Mouse (Mus musculus): ENCODE measurements around the gene Hdhd5.

Hdhd5 gene

DNA sequence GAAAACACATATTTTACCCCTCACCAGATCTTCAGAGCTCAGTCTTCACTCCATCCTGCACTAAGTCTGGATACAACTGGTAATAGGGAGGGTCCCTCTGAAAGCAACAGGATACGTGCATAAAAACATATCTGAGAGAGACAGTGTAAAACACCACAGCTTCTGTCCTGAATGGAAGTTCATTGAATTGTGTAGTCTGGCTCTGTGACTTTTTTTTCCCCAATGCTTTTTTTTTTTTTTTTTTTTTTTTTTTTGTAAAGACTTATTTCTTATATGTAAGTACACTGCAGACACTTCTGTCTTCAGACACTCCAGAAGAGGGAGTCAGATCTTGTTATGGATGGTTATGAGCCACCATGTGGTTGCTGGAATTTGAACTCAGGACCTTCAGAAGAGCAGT, 1.5 kb upstream of the Hdhd5 start:
- no peak for DNase-seq (ENCODE audit: low read depth, low spot score)

DNA sequence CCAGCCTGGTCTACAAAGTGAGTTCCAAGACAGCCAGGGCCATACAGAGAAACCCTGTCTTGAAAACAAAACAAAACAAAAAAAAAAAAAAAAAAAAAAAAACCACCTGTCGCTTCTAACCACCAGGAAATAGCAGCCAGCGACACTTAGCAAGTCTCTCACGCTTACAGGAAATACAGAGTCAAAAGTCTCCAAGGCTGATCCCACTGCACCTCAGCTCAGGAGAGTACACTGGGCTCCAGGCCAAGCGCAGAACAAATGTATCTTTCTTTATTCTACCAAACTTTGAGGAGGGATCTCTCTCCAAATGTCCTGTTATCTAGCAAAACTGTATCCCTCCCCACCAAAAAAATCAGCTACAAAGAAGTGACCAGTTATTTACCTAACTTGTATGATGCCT, 2.0 kb downstream of the Hdhd5 start:
- DNase-seq (ENCODE audit: low read depth, low spot score) = no peak

DNA sequence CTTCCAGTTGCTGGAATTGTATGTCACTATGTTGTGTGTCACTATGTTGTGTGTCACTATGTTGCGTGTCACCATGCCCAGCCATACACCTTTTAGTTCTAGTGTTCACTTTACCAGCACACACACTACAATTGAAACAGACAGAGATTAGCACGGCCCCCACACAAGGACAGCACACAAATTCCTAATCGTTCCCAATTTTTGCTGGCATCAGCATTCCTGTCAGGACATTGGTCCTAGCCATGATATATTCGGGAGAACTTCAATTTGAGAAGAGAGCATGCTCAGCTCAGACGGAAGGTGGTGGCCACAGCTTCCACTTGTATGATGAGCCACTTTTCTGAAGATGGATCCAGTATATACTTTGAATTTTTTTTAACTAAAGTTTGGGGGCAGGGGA, 6.3 kb downstream of the Hdhd5 start:
- DNase-seq (ENCODE audit: low read depth, low spot score) = no peak

DNA sequence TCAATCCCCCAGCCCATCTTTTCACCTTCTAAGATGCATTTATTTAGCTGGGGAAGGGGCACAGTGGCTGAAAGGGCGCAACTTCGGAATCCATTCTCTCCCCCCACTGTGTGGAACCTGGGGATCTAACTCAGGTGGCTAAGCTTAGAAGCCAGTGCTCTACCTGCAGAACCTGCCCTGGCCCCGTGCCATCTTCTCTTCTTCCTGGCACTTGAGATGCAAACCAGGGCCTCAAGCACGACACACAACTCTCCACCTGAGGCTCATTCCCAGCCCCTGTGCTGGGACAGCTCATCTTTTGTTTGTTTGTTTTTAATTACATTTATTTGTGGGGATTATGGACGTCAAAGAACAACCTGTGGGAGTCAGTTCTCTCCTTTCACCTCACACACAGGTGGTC, 11.5 kb downstream of the Hdhd5 start:
- DNase-seq (ENCODE audit: low read depth, low spot score) = no peak

DNA sequence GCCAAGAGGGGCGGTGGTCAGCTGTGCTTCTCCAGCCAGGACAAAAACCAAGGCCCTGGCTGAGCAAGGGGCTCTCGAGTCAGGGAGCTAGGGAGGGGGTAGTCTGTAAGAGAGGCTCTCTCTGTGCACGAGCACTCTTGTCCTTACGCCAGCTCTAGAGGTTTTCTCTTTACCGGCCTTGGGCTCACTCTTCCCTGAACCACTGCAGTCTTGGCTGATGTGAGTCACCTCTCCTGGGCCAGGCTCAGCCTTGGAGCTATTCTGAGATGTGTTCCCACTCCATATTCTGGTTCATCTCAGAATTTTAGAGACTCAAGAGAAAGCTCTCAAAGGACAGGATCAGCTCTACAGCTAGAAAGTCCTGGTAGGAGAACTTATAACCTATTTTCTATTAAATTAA, 13.8 kb downstream of the Hdhd5 start:
- DNase-seq (ENCODE audit: low read depth, low spot score) = peak; percentile 77

DNA sequence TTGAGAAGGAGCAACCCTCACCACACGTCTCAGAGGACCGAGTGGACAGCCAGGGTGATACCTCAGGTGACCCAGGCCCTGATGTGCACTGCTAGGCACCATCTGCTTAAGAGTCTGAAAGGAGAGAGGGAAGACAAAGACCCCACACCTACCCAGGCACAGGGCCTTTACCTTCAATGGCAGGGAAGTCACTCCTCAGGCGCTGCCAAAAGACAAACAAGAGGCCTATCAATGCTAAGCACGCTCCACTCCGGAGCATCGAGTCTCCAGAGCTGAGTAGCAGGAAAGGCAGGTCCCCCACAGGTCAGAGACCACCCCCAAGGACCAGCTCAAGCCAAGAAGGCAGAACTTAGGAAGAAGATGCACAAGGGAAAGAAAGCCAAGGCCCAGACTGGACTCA, 14.2 kb downstream of the Hdhd5 start:
- DNase-seq (ENCODE audit: low read depth, low spot score) = no peak

DNA sequence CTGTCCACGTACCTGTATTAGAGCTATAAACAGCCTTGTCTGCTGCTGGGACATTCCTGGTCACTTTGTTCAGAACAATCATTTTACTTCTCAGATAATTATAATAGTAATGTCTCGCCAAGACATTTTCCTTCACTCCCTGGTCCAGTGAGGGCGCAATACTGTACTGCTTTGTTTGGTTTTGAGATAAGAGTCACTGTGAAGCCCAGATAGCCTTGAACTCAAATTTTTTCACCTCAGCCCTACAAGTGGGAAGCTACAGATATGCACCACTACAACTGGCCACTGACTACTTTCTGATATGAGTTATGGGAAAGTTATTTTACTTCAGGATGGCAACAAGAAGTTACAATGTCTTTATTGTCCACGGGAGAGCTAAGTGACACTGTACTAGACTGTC, 14.7 kb downstream of the Hdhd5 start:
- no peak for DNase-seq (ENCODE audit: low read depth, low spot score)

DNA sequence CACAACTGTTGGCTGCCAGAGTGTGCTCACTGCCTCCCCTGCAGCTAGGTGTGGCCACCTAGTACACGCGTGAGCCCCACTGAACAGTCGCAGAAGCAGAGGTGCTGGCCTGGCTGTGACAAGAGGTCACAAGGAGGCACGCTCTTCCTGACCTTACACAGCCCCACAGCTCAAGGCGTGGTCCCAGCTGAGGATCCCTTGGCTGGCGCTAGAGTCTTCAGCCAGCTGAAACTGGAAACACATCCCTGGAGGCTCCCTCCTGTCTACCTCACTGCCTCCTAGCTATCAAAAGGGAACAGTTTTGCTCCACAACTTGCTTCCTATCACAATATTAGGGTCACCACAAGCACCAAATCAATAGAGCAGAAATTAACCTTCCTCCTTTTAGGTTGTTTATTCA, 19.9 kb downstream of the Hdhd5 start:
- no peak for DNase-seq (ENCODE audit: low read depth, low spot score)

DNA sequence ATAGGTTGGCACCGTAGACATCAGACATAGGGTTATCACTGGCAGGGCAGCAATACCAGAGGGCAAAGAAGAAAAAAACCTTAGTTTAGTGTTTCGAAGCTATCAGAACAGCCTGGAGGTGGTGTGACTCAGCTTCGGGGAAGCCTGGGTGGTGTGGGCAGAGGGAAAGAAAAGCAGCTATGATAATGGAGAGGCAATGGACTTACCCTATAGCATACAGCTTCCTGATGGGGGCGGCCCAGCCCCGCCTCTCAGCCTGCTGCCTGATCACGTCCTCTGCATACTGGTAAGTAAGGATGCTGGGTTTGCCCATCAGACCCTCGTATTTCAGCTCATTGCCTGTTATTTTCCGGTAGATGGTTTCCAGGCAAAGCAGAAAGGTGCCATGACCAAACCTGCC, 20.7 kb downstream of the Hdhd5 start:
- DNase-seq (ENCODE audit: low read depth, low spot score) = peak; percentile 86

DNA sequence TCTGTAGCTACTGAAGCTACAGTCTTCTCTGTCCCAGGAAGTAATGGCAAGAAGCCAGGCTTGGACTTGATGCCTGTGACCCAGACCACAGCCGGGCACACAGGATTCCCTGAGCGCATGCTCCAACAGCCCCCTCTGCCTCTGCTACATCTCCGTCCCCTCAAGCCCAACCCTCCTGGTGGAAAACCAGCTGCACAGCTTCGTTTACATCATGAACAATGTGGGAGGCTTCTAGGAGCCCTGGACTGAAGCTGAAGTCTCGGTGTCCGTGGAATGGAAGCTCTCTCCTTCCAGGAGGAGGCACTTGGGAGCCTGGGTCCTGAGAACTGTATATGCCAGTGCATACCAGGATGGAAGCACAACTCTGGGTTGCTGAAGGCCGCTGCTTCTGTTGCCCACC, 21.1 kb downstream of the Hdhd5 start:
- DNase-seq (ENCODE audit: low read depth, low spot score) = peak; percentile 61

DNA sequence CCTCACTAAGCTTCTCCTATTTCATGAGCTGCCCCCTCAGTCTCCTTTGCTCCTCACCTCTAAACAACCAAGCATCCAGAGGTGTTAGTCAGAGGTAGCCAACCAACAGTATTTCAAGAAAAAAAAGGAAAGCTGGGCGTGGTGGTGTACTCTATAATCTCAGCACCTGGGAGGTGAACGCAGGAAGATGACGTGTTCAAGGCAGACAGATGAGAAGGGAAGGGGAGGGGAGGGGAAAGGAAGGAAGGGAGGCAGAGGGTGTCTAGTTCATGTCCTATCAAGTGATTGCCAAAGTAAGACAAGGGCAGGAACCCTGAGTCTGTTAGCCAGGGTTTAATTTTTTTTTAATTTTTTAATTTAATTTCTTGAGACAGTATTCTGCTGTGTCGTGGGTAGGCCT, 22.5 kb downstream of the Hdhd5 start:
- DNase-seq (ENCODE audit: low read depth, low spot score) = no peak

DNA sequence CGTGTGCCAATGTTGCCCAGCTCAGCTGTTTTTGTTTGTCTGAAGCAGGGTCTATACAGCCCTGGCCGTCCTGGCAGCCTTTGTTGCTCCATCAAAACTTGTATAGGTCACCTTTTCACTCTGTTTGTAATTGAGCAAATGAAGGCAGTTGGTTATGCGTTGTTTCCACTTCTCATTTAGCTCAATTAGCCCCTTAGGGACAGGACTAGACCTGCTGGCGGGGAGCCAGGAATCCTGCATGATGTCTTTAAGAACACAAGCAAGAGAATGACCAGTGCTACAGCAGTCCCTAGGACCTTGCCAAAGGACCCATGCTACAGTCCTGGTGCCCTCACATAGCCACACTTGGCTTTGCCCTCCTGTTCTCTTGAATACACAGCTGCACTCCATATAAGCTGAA, 25.6 kb downstream of the Hdhd5 start:
- no peak for DNase-seq (ENCODE audit: low read depth, low spot score)

DNA sequence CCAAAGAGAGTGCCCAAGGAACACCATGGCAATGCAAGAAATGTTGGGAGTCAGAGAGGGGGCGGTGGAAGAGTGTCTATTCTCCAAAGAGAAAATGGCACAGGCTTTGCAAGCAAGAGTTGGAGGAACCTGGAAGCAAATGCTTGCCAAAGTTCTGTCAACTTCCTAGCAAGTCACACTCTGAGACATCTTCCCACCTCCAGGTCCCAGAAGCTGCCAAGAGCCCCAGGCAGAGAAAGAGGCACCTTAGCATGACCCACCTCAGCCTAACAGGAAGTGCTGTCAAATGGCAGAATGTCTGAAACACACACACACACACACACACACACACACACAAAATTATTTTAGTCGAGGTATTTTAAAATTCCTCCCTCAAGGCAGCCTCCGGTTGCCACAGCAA, 27.1 kb downstream of the Hdhd5 start:
- DNase-seq (ENCODE audit: low read depth, low spot score) = peak; percentile 92

DNA sequence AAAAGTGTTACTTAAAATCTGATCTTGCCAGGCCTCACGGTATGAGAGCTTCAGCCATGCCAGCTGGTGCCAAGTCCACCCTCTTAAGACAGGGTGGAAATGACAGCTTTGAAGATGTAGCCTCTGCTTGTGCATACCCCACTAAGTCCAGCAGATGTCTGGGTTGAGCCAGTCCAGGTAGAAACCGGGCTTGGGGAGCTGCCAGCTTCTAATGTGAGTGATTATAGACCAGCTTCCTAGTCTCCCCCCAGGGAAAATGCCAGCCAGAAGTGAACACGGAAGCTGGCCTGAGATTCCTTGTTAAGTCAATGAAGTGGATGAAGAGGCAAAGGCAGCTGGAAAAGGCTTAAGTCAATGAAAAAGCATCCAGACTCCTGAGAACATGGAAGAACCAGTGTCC, 34.6 kb downstream of the Hdhd5 start:
- no peak for DNase-seq (ENCODE audit: low read depth, low spot score)

DNA sequence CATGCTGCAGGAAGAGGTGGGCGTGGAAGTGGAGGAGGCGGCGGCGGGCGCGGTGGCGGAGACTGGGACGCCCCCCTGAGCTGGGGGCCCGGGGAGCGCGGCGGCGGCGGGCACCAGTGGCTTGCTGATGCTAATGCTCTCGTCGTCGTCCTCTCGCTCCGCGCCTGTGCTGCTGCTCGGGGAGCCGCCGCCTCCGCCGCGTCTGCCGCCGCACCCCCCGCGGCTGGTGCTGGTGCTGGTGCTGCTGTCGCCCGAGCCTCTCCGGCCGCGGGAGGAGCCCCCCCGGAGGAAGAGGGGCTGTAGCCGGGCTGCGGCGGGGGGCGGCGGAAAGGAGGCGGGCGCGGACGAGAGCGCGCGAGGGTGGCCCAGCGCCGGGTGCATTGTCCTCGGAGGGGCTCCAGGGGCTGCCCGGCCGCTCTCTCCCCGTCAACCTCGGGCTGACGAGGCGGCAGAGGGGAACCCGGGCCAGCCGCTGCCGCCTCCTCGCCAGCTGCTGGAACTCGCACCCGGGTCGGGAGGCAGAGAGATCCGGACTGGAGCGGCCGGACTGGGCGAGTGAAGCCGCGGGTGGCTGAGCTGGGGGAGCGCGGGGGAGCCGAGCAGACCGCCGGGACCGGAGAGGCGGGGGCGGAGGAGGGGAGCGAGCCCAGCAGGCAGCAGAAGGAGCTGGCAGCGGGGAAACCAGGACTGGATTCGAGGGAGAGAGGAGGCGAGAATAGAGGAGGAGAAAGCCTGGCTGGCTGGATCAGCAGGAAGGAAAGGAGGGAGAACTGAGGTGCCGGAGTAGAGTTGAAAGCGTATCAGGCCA, 37.5 kb downstream of the Hdhd5 start, which contains the start of gene Tmem121b:
Gene Tmem121b (minus strand): TSS at position 434 of the 808 bp plus-strand sequence.
- peak; percentile 95 for DNase-seq (ENCODE audit: low read depth, low spot score)

DNA sequence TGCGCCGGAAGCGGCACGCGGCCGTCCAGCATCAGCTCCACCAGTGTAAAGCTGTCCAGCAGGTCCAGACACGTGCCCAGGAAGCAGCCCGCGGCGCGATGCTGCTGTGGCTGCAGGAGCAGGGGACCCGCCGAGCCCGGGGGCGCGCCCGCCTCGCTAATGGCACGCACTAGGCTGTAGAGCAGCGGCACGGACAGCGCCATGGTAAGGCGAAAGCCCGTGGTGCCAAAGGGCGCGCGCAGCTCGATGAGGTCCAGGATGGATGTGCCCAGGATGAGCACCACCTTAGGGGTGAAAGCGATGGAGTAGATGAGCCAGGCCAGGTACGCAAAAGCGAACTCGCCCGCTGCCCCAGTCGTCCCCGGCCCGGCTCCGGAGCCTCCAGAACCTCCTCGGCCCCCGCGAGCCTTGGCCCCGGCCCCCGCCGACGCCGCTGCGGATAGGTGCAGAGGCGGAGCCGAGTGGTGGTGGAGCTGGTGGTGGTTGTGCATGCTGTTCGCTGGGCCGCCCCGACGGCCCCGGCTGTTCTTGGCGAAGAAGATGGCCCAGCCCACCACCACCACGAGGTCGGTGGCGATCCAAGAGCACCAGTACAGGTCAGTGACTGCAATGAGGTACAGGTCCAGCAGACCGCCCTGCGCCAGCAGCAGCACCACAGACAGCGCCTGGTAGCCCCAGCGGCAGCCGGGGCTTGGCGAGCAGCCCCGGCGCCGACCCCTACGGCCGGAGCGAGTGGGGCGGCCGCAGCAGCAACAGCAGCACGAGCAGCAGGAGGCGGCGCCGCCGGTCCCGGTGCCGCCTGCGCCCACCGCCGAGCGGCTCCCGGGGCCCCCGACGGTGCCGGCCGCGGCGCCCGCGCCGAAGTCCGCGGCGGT, 38.4 kb downstream of the Hdhd5 start:
- DNase-seq (ENCODE audit: low read depth, low spot score) = no peak

DNA sequence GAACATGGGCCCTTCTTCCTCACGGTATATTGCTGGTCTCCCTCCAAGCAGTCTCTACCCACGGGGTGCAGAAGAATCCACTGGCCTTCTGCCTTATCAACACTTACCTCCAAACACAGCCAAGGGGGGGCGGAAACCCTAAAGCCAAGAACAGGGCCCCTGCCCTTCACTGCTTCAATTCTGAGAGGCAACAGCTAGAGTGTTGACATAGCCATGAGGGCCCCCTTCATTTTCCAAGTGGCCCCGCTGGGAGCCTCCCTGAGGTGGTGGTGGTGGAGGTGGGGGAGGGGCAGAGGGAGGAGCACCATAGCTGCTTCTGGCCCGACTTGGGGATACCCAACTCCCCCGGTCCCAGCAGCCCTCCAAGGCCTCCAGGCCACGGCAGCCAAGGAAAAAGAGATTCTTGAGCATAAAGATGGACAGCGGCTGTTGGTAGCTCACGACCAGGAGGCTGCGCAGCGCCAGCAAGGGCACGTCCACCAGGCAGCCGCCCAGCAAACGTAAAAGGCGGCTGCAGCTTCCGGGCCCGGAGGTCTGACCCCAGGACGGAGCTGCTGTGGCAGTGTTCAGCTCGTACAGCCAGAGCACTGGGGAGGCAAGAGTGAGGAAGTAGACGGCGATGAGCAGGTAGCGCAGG, 39.1 kb downstream of the Hdhd5 start:
- no peak for DNase-seq (ENCODE audit: low read depth, low spot score)

DNA sequence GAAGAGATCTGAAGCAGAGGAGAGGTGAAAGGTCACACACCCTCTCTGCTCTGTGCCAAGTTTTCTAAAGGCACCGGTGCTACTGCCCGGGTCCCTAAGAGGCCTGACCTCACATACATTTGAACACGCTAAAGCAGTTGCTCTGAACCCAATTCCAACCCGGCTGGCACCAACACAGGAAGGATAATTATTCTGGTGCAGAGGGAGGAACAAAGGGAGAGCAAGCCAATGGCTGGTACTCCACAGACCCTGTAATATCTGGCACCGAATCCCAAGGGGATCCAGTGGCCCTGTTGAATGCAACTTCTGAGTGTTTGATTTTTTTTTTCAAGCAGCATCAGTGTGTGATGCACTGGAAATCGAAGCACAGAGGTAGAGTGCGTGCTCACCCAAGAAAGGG, 40.1 kb downstream of the Hdhd5 start:
- DNase-seq (ENCODE audit: low read depth, low spot score) = no peak

DNA sequence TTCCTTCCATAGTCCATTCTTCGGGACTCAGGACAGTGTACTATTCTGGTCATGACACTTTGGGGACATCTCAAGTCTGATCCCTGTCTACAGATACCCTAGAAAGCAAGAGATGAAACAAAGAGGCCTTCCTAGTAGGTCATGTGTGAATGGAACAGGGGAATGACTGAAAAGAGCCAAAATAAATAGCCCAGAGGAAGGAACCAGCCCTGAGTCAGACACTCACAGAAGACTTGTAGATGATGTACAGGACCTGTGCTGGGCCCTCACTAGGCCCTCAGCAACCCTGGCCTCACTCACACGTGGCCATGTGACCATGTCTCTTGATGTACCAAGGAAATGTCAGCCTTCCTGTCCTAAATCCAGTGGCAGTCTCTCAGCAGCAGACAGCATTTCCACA, 41.7 kb downstream of the Hdhd5 start:
- no peak for DNase-seq (ENCODE audit: low read depth, low spot score)

DNA sequence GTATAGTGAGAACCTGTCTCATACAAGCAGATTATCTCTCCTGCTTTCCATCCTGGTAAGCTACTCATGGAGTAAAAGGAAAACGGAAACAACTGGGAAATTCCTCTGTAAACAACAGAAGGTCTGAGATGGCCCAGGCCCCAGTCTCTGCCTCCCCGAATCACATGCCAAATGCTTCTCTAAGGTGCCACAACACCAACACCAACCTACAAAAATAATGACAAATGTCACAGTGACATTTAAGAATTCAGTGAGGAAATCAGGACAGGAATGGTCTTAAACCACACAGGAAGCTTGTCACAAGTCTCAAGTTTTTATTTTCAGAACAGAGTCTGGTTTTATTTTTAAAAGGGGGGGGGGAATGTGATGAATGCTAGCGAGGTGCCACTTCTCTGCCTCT, 42.5 kb downstream of the Hdhd5 start:
- DNase-seq (ENCODE audit: low read depth, low spot score) = peak; percentile 75

DNA sequence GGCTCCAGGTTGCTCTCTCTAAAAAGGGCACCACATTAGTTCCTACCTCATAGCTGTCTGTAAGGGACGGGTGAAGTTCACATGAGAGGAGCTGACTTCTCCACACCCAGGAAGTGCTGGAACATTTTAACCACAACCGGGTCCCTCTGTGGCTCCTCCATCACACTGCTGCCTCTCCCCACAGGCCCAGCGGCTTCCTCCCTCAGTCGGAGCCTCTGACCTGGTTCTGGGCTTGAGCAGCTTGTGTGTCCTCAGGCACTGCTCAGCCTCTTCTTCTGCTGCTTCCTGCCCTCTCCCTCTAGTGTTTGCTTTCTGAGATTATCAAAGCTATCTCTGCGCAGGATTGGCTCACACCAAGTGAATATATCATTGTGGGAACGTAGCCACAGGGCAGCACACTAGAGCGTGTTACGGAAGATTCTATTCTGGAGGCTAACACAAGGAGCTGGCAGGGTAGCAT, 45.0 kb downstream of the Hdhd5 start:
- peak; percentile 58 for DNase-seq (ENCODE audit: low read depth, low spot score)

DNA sequence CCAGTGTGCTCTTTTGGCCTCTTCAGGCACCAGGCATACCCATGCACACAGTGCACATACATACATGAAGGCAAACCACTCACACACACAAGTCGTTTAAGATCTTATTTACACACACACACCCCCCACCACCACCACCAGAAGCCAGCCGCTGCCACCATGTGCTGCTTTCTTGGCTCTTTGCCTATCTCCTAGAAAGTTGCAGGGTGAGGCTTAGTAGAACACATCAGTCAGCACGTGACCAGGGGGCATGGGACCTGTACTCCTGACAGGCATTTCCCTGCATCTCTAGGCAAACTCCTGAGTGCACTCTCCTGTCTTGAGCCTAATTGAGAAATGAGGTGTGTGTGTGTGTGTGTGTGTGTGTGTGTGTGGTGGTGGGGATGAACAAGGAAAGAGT, 46.1 kb downstream of the Hdhd5 start:
- DNase-seq (ENCODE audit: low read depth, low spot score) = no peak
